18 mouse cellular contexts compared by ENCODE assay signal in the genomic region with DNA sequence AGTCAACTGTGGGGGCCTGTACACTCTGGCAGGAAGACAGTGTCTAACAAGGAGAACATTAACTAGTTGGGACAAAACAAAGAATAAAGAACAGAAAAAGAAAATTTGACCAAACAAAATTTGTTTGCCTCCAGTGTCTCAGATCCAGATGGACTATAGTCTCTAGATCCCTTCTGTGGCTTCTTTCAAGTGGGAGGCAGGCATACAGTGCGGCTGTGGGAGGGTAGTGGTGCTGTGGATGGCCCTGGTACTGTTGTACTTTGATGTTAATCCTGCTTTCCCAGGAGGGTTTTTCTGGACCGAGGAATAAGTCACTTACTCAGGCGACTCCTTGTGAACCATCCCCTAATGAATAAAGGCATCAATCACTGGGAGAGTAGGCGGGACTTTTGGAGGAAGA.
"Had no signal": no experiment of that assay in that cellular context is flagged by ENCODE, and none has a peak within 500 bp of the region (broad histone marks: within the 10 kb centered on the region; RNA-seq: fewer than 3 reads in every experiment).

No protein-coding gene starts in this region.

- H3K27ac ChIP-seq: lung, embryonic 15.5 days; macrophage; midbrain, embryonic 13.5 days; midbrain, embryonic 15.5 days; neural tube, embryonic 12.5 days; stomach, embryonic 15.5 days; stomach, postnatal 0 days had no signal

- H3K36me3 ChIP-seq: midbrain, embryonic 13.5 days; midbrain, embryonic 15.5 days; neural tube, embryonic 12.5 days; stomach, embryonic 15.5 days had no signal

- DNase-seq: liver, postnatal 0 days; lung, adult 2 months; lung, postnatal 14 days; lung, postnatal 36 days; right cerebral cortex, postnatal 14 days; thymus, adult 18-20 months; thymus, postnatal 14 days; thymus, postnatal 36 days had no signal

- H3K9me3 ChIP-seq: lung, embryonic 15.5 days; megakaryocyte, embryonic 14.5 days; midbrain, embryonic 13.5 days; midbrain, embryonic 15.5 days; neural tube, embryonic 12.5 days; stomach, embryonic 15.5 days had no signal

- H3K4me2 ChIP-seq: lung, embryonic 15.5 days; midbrain, embryonic 11.5 days; midbrain, embryonic 13.5 days; midbrain, embryonic 15.5 days; neural tube, embryonic 12.5 days; stomach, embryonic 15.5 days had no signal

- H3K4me1 ChIP-seq: lung, embryonic 15.5 days; midbrain, embryonic 13.5 days; midbrain, embryonic 15.5 days; neural tube, embryonic 12.5 days; stomach, embryonic 15.5 days had no signal

- H3K9ac ChIP-seq: liver, postnatal 0 days; lung, embryonic 15.5 days; midbrain, embryonic 13.5 days; midbrain, embryonic 15.5 days; neural tube, embryonic 12.5 days; stomach, embryonic 15.5 days had no signal

- H3K27me3 ChIP-seq: lung, embryonic 15.5 days; megakaryocyte, embryonic 14.5 days; midbrain, embryonic 13.5 days; midbrain, embryonic 15.5 days; neural tube, embryonic 12.5 days; stomach, embryonic 15.5 days had no signal

- ATAC-seq: liver, postnatal 0 days; lung, postnatal 0 days; midbrain, embryonic 13.5 days; midbrain, embryonic 15.5 days had no signal

- H3K4me3 ChIP-seq: lung, embryonic 15.5 days; megakaryocyte, embryonic 14.5 days; midbrain, embryonic 13.5 days; midbrain, embryonic 15.5 days; neural tube, embryonic 12.5 days; stomach, embryonic 15.5 days had no signal
